Mouse (Mus musculus) embryonic facial prominence, embryonic 15.5 days (tissue): ENCODE results near the gene Enam. TPM values are rescaled to one million over a fixed set of nuclear protein-coding genes. Genes with fewer than 3 reads are reported as not detected.
"Not testable (repeated sequence)": the region's sequence is repeated elsewhere in the genome, so short reads cannot be mapped to it uniquely, and the experiment has no call there.

Source experiments
- ATAC-seq: fragments of 200-750 bp; cut with Nextera tagmentation; 2 replicates; pipeline ENCODE4 v1.8.0; 2017; ENCODE audit warnings: low read depth, moderate TSS enrichment; ENCODE audit not compliant: insufficient number of reproducible peaks, low FRiP score, low TSS enrichment
- H3K27ac ChIP-seq: fragments of 300-500 bp; sonication (generic); replicated peaks from 2 replicates; pipeline ENCODE4 v1.5.1; 2015; ENCODE audit warnings: mild to moderate bottlenecking, inconsistent platforms
- H3K27me3 ChIP-seq: fragments of 300-500 bp; sonication (generic); 2 replicates; pipeline ENCODE4 v1.6.1; 2015; ENCODE audit warnings: inconsistent platforms
- H3K36me3 ChIP-seq: fragments of 300-500 bp; sonication (generic); 2 replicates; pipeline ENCODE4 v1.6.1; 2015; ENCODE audit warnings: mild to moderate bottlenecking, inconsistent platforms
- H3K4me1 ChIP-seq: fragments of 300-500 bp; sonication (generic); 2 replicates; pipeline ENCODE4 v1.6.1; 2015; ENCODE audit warnings: inconsistent platforms
- H3K4me2 ChIP-seq: fragments of 300-500 bp; sonication (generic); replicated peaks from 2 replicates; pipeline ENCODE4 v1.6.1; 2015; ENCODE audit warnings: mild to moderate bottlenecking, inconsistent platforms
- H3K4me3 ChIP-seq: fragments of 300-500 bp; sonication (generic); replicated peaks from 2 replicates; pipeline ENCODE4 v1.5.1; 2015; ENCODE audit warnings: mild to moderate bottlenecking, inconsistent platforms
- H3K9ac ChIP-seq: fragments of 300-500 bp; sonication (generic); 2 replicates; pipeline ENCODE4 v1.6.1; 2015; ENCODE audit warnings: inconsistent platforms
- H3K9me3 ChIP-seq: fragments of 300-500 bp; sonication (generic); replicated peaks from 2 replicates; pipeline ENCODE4 v1.6.1; 2016; ENCODE audit warnings: inconsistent platforms
- WGBS: fragments of 180-500 bp; shearing (Covaris S2); methylation state at CpG from one replicate; pipeline ENCODE4 v1.1.7; 2015; 5-methylcytosine and 5-hydroxymethylcytosine counted together
- polyA plus RNA-seq: library from polyadenylated mRNA; unstranded; fragments of >200 nt; fragmentation: Nextera tagmentation; extraction: Ambion mirVana; gene quantifications from 2 replicates; pipeline ENCODE4 v1.2.1, GENCODE M21; 2015

The Enam gene
- polyA plus RNA-seq, 1 experiment from 2014 or later, result not detected

DNA sequence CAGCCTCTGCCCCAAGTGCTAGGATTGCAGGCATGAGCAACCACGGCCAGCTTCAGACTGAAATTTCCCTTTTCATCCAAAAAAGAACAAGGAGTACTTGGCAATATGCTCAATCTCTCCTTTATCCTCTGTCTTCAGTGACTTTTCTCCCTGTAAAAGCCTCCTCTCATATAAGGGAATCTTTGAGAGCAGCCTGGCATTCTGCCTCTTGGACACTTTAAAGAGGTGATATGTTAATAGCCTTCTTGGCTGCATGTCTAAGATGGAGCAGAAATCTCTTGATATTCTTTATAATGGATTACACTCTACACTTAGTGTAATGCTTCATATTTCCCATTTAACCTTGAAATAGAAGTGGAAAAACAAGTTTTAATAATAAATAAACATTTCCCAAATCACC, 43.1 kb downstream of the Enam start:
- Histone ChIP-seq H3K9me3 (no peaks in the 10 kb centered on the region), H3K4me2 (no peak overlapping the region), H3K9ac (no peak overlapping the region), H3K27ac (no peak overlapping the region), H3K4me3 (no peak overlapping the region), H3K36me3 (no peaks in the 10 kb centered on the region), H3K27me3 (no peaks in the 10 kb centered on the region), H3K4me1 (no peaks in the 10 kb centered on the region)
- ATAC-seq, result no peak
- WGBS, result 62% methylated on average over 1 of the region's 1 CpGs

DNA sequence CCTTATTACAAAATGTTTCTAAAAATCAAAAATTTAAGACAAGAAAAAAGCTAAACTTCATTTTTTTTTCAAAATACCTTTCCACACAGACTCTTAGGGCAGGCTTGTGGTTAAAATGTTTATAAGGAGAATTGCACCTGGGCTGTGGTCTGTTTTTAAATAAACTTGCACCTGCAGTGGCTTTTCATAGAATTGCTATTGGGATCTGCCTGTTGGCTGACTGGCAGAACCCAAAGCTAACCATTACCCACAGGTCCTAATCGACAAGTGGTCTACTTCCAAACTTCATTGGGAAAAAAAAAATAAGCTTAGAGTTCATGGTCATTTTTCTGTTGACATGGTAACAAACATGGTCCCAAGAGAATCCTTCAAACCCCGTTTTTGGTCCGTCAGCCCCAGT, 46.9 kb downstream of the Enam start:
- no peaks in the 10 kb centered on the region for H3K9me3 ChIP-seq
- H3K9ac ChIP-seq, result no peak overlapping the region
- no peak overlapping the region for H3K4me3 ChIP-seq
- H3K27me3 ChIP-seq, result no peaks in the 10 kb centered on the region
- H3K36me3 ChIP-seq, result no peaks in the 10 kb centered on the region
- H3K4me2 ChIP-seq, result no peak overlapping the region
- no peak for ATAC-seq
- WGBS, result 60% methylated on average over 3 of the region's 3 CpGs
- no peak overlapping the region for H3K27ac ChIP-seq
- H3K4me1 ChIP-seq, result 0 out of 2 replicates have a peak, but pooled peaks cover 4% of the 10 kb centered on the region

DNA sequence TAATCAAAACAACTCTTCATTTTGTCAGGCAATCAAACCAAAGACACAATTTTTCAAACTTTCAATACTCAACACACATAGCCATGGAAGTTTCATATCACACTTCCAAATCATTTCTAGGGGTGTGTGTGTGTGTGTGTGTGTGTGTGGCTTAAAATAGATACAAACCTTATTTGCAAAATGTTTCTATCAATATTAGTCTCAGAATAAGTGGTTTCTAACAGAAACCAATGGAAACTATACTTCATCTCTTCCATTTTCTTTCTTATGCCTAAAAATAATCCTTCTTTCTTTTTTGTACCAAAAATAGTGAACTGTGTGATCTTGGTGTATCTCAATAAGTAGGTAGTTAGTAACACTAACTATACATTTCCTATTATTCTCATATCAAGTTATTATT, 53.1 kb downstream of the Enam start:
- Histone ChIP-seq H3K4me2 (no peak overlapping the region), H3K27ac (no peak overlapping the region), H3K36me3 (no peaks in the 10 kb centered on the region), H3K9me3 (no peaks in the 10 kb centered on the region), H3K4me1 (0 out of 2 replicates have a peak, but pooled peaks cover 4% of the 10 kb centered on the region), H3K4me3 (no peak overlapping the region), H3K9ac (no peak overlapping the region), H3K27me3 (no peaks in the 10 kb centered on the region)
- no peak for ATAC-seq

DNA sequence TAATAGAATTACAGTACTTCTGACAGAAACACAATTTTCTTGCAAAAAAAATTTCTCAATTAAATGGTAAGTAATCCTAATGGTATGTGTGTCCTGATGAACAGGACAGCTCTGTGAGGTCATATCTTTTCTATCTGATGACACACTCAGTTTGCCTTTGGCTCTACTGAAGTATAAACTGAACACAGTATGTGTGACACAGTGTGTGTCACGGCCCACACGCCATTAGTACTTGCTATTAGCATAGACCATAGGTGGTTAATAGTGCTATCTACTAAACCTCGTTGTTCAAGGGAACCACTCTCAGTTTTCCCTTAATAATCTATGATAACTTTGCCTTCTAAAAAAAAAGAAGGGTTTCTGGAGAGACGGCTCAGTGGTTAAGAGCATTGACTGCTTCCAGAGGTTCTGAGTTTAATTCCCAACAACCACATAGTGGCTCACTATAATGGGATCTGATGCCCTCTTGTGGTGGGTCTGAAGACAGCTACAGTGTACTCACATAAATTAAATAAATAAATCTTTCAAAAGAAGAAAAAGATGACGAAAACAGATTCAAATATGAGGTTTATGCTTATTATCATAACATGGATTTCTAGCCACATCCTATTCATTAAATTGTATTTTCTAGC, 55.0 kb downstream of the Enam start:
- no peaks in the 10 kb centered on the region for H3K36me3 ChIP-seq
- no peaks in the 10 kb centered on the region for H3K9me3 ChIP-seq
- no peaks in the 10 kb centered on the region for H3K27me3 ChIP-seq
- H3K4me2 ChIP-seq, result no peak overlapping the region
- H3K4me3 ChIP-seq, result no peak overlapping the region
- H3K4me1 ChIP-seq, result no peaks in the 10 kb centered on the region
- H3K9ac ChIP-seq, result no peak overlapping the region
- WGBS, result 52% methylated on average over 5 of the region's 5 CpGs
- ATAC-seq, result no peak
- no peak overlapping the region for H3K27ac ChIP-seq

DNA sequence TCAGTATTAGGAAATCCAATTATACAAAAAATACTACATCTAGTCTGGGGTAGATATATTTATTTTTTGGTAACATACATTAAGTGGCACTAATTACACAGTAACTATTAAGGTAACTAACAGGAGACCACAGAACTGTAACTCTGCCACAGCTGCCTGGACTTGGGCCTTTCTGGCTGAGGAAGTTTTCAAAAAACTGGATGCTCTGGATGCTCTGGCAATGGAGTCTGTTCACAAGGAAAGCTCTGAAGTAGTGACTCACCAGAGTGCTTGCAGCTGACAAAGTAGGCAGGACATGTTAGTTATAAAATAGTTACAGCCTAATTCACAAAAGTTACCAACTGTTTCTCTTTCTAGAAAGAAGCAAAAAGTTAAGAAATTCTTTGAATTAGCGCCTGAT, 56.6 kb downstream of the Enam start:
- WGBS, result 85% methylated on average over 1 of the region's 1 CpGs
- not testable (repeated sequence) for H3K4me1 ChIP-seq, H3K36me3 ChIP-seq, H3K9me3 ChIP-seq, H3K27ac ChIP-seq, H3K4me2 ChIP-seq, H3K4me3 ChIP-seq, H3K27me3 ChIP-seq, ATAC-seq, H3K9ac ChIP-seq

DNA sequence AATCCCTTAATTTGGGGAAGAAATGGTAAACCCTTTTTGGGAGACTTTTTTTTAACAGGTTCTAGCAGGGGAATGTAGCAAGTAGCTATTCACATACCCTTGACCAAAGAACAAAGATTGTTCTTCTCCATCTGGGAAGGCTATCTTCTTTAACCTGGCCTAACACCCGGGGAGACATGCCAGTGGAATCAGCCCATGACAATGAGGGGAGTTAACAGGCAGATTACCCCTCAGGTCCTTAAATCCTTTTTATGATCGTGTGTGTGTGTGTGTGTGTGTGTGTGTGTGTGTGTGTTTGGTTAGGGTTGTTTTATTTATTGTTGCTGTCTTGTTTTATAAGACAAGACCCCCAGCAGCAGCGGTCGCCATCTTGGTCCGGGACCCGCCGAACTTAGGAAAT, 57.8 kb downstream of the Enam start:
- Histone ChIP-seq H3K4me2 (no peak overlapping the region), H3K9me3 (no peaks in the 10 kb centered on the region), H3K4me1 (no peaks in the 10 kb centered on the region), H3K27me3 (no peaks in the 10 kb centered on the region), H3K36me3 (no peaks in the 10 kb centered on the region), H3K9ac (no peak overlapping the region), H3K27ac (no peak overlapping the region), H3K4me3 (no peak overlapping the region)
- ATAC-seq, result no peak
- 89% methylated on average over 7 of the region's 7 CpGs for WGBS

DNA sequence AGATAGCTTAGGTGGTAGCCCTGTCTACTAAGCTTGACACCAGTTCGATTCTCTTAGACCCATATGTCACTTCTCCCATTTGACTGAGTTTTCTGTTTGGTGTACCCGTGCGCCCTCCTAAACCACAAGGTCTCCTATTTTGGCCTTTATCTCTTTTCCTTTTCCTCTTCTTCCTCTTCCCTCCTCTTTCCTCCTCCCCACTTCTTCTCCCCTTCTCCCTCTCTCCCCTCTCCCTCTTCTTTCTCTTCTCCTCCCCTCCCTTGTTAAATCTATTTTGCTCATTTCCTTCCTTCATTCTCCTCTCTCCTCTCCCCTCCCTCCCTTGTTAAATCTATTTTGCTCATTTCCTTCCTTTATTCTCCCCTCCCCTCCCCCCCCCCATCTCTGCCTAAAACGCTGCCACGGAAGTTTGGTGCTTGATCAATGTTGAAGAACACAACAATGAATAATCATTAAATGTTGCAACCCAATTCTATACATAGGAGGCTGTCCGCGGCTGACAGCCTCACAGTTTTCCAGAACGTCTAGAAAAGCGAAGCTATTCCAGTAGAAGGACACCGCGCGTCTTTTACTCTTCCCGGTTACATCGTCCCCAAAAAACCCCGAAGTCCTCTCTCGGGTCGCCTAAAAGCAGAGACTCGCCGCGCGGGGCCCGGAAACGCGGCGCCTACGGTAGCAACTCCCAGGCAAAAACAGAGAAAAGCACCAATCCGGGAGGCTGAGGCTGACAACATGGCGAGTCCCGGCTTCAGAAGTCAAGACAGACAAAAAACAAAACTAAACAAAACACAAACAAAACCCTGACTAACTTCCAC, 65.7 kb downstream of the Enam start:
- Histone ChIP-seq H3K4me2 (peak overlapping the region; percentile 57), H3K36me3 (peaks cover 3% of the 10 kb centered on the region; the same call in 1 of the 2 replicates), H3K27me3 (no peaks in the 10 kb centered on the region), H3K4me3 (peak overlapping the region; percentile 87), H3K9me3 (no peaks in the 10 kb centered on the region), H3K4me1 (peaks cover 13% of the 10 kb centered on the region), H3K27ac (peak overlapping the region; percentile 95), H3K9ac (peak overlapping the region; percentile 60)
- WGBS, result 8% methylated on average over 29 of the region's 29 CpGs
- ATAC-seq, result peak; percentile 69; the same call in 1 of the 2 replicates

DNA sequence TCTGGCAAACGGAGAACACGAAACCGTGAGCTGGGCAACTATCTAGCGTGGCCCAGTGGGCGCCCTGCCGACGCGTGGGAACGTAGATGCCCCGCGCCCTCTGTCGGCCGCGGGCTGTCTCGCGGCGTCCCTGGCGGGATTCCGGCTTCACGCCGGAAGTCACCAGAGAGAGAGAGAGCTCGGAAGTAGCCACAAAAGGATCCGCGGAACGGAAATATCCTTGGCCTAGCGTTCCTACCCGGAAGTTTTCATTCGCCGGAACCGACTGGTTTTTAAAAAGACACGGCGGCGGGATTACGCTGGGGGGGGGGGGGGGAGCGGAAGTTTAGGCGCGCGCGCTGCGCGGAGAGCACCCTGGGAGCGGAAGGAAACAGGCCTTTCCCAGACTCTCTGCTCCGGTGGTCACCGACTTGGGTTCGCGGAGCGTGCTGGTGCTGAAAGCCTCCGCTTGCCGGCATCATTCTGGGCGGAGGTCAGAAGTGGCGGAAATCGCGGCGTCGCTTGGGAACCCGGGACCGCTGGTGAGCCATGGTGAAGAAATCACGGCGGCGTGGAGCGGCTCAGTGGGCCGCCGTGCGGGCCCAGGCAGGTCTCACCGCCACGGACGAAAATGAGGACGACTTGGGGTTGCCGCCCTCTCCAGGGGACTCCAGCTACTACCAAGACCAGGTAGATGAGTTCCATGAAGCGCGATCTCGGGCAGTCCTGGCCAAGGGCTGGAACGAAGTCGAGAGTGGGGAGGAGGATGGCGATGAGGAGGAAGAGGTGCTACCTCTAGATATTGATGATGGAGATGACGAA, 66.5 kb downstream of the Enam start, which contains the start of gene Utp3:
Utp3 (plus strand) TSS at position 377 of the 801 bp plus-strand sequence.
- peak within 1 kb of the TSS; percentile 95 for H3K27ac ChIP-seq
- peaks cover 3% of the 10 kb centered on the region; the same call in 1 of the 2 replicates for H3K36me3 ChIP-seq
- H3K4me3 ChIP-seq, result peak within 1 kb of the TSS; percentile 87
- ATAC-seq, result peak; percentile 95
- H3K27me3 ChIP-seq, result no peaks in the 10 kb centered on the region
- no peaks in the 10 kb centered on the region for H3K9me3 ChIP-seq
- WGBS, result under 1% methylated on average over 76 of the region's 76 CpGs
- peak within 1 kb of the TSS; percentile 93 for H3K9ac ChIP-seq
- H3K4me1 ChIP-seq, result peaks cover 13% of the 10 kb centered on the region
- H3K4me2 ChIP-seq, result peak within 1 kb of the TSS; percentile 88

Other genes starting within 250 kb of the Enam start
- not detected in 2 replicates for gene Gm7714, start 219.1 kb upstream of the Enam start, polyA plus RNA-seq
- not detected in 2 replicates for gene Prol1, start 170.7 kb upstream of the Enam start, polyA plus RNA-seq
- not detected in 2 replicates for gene Amtn, start 111.9 kb upstream of the Enam start, polyA plus RNA-seq
- 6.1 and 6.9 TPM in 2 replicates for gene Ambn, start 32.0 kb upstream of the Enam start, polyA plus RNA-seq
- 0.15 and 0.20 TPM in 2 replicates for gene Jchain, start 39.9 kb downstream of the Enam start, polyA plus RNA-seq
- 68.3 and 72.3 TPM in 2 replicates for gene Utp3, start 66.5 kb downstream of the Enam start, polyA plus RNA-seq
- 14.9 and 17.3 TPM in 2 replicates for gene Rufy3, start 77.1 kb downstream of the Enam start, polyA plus RNA-seq
- gene Grsf1, start 188.2 kb downstream of the Enam start, polyA plus RNA-seq, result 57.5 and 59.3 TPM in 2 replicates
- gene Mob1b, start 232.9 kb downstream of the Enam start, polyA plus RNA-seq, result 10.6 and 10.8 TPM in 2 replicates